Mouse (Mus musculus): ENCODE data around the gene Ptgis.

DNA sequence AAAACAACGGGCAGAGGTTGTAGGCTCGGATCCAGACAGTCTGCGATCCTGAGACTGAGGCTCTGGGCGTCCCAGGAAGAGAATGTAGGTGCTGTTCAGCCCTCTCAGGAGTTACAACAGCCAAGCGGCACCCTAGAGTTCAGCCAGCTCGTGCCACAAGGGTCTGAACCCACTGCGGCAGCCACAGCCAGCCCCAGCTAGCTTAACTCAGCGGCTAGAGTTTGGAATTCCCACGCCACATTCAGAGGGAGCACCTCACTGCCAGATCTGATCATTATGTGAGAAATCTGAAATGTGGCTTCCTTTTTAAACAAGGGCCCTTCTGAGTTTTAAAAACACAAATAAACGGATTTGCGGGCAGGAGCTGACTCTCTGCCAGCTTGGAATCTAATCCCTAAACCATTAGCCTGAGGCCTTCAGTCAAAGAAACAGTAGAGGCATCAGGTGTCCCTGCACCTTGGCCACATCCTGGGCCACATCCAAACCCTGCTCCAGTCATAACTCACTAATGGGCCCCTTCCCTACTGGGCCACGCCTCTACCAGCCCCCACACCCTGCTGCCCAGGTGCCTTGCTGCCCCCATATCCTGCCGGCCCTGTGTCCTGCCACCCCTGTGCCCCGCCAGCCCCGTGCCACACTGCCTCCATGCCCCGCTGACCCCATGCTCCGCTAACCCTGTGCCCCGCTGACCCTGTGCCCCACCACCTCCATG, 34.3 kb downstream of the Ptgis start:
- TF ChIP-seq CTCF (conservative IDR thresholded peaks at IDR 0.05; ENCODE audit: low read length): no peak
- TF ChIP-seq POU5F1 (IDR thresholded peaks at IDR 0.05; ENCODE audit: borderline replicate concordance, low read length): no peak
- TF ChIP-seq NANOG (IDR thresholded peaks at IDR 0.05; ENCODE audit: borderline replicate concordance, low read length): no peak
